Mouse (Mus musculus) hindbrain, embryonic 16.5 days (tissue): ENCODE results near the gene Ncbp1. TPM values are rescaled to one million over a fixed set of nuclear protein-coding genes. Genes with fewer than 3 reads are reported as not detected.

ENCODE experiments used
- ATAC-seq: fragments of 200-750 bp; cut with Nextera tagmentation; 2 replicates; pipeline ENCODE4 v1.8.0; 2017; ENCODE audit warnings: moderate TSS enrichment, moderate library complexity
- H3K27ac ChIP-seq: fragments of 300-500 bp; sonication (generic); 2 replicates; pipeline ENCODE4 v1.5.1; 2014; ENCODE audit warnings: low read depth, mild to moderate bottlenecking, control low read depth, low read length, moderate library complexity
- H3K27me3 ChIP-seq: fragments of 300-500 bp; sonication (generic); replicated peaks from 2 replicates; pipeline ENCODE4 v1.6.1; 2014; ENCODE audit warnings: low read length; ENCODE audit not compliant: control insufficient read depth, insufficient read depth
- H3K36me3 ChIP-seq: fragments of 300-500 bp; sonication (generic); 2 replicates; pipeline ENCODE4 v1.6.1; 2014; ENCODE audit warnings: mild to moderate bottlenecking, low read length, moderate library complexity, mixed read lengths; ENCODE audit not compliant: control insufficient read depth, insufficient read depth
- H3K4me1 ChIP-seq: fragments of 300-500 bp; sonication (generic); 2 replicates; pipeline ENCODE4 v1.6.1; 2014; ENCODE audit warnings: low read depth, low read length; ENCODE audit not compliant: control insufficient read depth, insufficient read depth
- H3K4me2 ChIP-seq: fragments of 300-500 bp; sonication (generic); 2 replicates; pipeline ENCODE4 v1.6.1; 2014; ENCODE audit warnings: mild to moderate bottlenecking, low read length, control low read depth, moderate library complexity
- H3K4me3 ChIP-seq: fragments of 300-500 bp; sonication (generic); 2 replicates; pipeline ENCODE4 v1.5.1; 2014; ENCODE audit warnings: mild to moderate bottlenecking, low read length, control low read depth, moderate library complexity
- H3K9ac ChIP-seq: fragments of 300-500 bp; sonication (generic); 2 replicates; pipeline ENCODE4 v1.6.1; 2014; ENCODE audit warnings: low read depth, mild to moderate bottlenecking, control low read depth, low read length, moderate library complexity
- H3K9me3 ChIP-seq: fragments of 300-500 bp; sonication (generic); 2 replicates; pipeline ENCODE4 v1.6.1; 2014; ENCODE audit warnings: mild to moderate bottlenecking, low read length, moderate library complexity; ENCODE audit not compliant: control insufficient read depth
- WGBS: fragments of 180-500 bp; shearing (Covaris S2); extraction: QIAGEN DNeasy Blood & Tissue Kit; methylation state at CpG from one replicate; pipeline ENCODE4 v1.1.7; 2014; 5-methylcytosine and 5-hydroxymethylcytosine counted together
- polyA plus RNA-seq: library from polyadenylated mRNA; unstranded; fragments of >200 nt; fragmentation: Nextera tagmentation; extraction: Ambion mirVana; gene quantifications from 2 replicates; pipeline ENCODE4 v1.2.1, GENCODE M21; 2015

Ncbp1 gene
- polyA plus RNA-seq, 1 experiment from 2014 or later = 61.4 TPM

DNA sequence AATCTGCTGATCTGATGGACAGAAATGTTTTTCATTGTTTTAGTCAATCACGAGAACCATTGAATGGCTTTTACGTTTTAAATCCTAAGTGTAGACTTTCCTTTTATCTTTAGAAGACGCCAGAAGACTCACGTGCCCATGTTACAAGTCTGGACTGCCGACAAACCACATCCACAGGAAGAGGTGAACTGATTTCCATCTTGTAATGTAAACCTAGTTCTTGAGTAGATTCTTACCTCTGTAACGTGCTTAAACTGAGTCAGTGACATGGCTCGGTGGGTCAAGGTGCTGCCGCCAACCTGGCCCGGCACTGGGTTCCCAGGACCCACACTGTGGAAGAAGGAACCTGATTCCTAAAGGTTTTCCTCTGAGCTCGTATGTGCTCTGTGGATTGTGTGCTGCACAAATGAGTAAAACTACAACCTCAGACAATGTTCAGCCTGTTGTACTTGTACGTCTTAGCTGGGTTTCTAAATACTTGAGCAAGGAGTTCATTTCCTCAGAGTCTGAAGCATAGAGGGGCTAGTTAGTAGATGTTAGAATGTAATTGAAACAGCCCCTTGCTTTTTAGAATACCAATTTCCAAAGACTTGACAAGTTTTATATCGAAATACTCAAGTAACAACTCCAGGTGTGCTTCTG lies 13.6 kb downstream of the Ncbp1 start:
- H3K4me1 ChIP-seq = no peaks in the 10 kb centered on the region
- H3K27ac ChIP-seq = no peak overlapping the region
- H3K4me3 ChIP-seq = no peak overlapping the region
- ATAC-seq = no peak
- WGBS = 95% methylated on average over 12 of the region's 12 CpGs
- H3K4me2 ChIP-seq = no peak overlapping the region
- no peak overlapping the region for H3K9ac ChIP-seq
- no peaks in the 10 kb centered on the region for H3K9me3 ChIP-seq
- no peaks in the 10 kb centered on the region for H3K27me3 ChIP-seq
- peaks cover 47% of the 10 kb centered on the region for H3K36me3 ChIP-seq

GRCm38 (mm10) chr4:46164027-46164426 lies 25.6 kb downstream of the Ncbp1 start:
- no peak for ATAC-seq
- Histone ChIP-seq H3K4me3 (no peak overlapping the region), H3K27me3 (no peaks in the 10 kb centered on the region), H3K4me2 (no peak overlapping the region), H3K4me1 (no peaks in the 10 kb centered on the region), H3K9me3 (no peaks in the 10 kb centered on the region), H3K36me3 (peaks cover 50% of the 10 kb centered on the region), H3K27ac (no peak overlapping the region), H3K9ac (no peak overlapping the region)
- WGBS = 78% methylated on average over 2 of the region's 2 CpGs

- Histone ChIP-seq H3K27ac (no peak overlapping the region), H3K27me3 (no peaks in the 10 kb centered on the region), H3K9me3 (no peaks in the 10 kb centered on the region), H3K36me3 (peaks cover 63% of the 10 kb centered on the region), H3K9ac (no peak overlapping the region), H3K4me1 (no peaks in the 10 kb centered on the region), H3K4me2 (no peak overlapping the region), H3K4me3 (no peak overlapping the region)
- ATAC-seq = no peak
- 94% methylated on average over 5 of the region's 5 CpGs for WGBS
Measured at GRCm38 (mm10) chr4:46165831-46166230, 27.4 kb downstream of the Ncbp1 start.

- 80% methylated on average over 7 of the region's 7 CpGs for WGBS
- no peak overlapping the region for H3K4me3 ChIP-seq
- no peak overlapping the region for H3K27ac ChIP-seq
- H3K9ac ChIP-seq = no peak overlapping the region
- no peak for ATAC-seq
- H3K4me1 ChIP-seq = no peaks in the 10 kb centered on the region
- no peaks in the 10 kb centered on the region for H3K9me3 ChIP-seq
- H3K36me3 ChIP-seq = peaks cover 68% of the 10 kb centered on the region
- no peak overlapping the region for H3K4me2 ChIP-seq
- no peaks in the 10 kb centered on the region for H3K27me3 ChIP-seq
Measured at GRCm38 (mm10) chr4:46171761-46172160, 33.3 kb downstream of the Ncbp1 start.

- no peaks in the 10 kb centered on the region for H3K9me3 ChIP-seq
- no peak for ATAC-seq
Measured at GRCm38 (mm10) chr4:46176313-46176712, 37.9 kb downstream of the Ncbp1 start.

GRCm38 (mm10) chr4:46177018-46177417 lies 38.6 kb downstream of the Ncbp1 start:
- Histone ChIP-seq H3K9ac (no peak overlapping the region), H3K4me2 (no peak overlapping the region), H3K9me3 (no peaks in the 10 kb centered on the region), H3K4me3 (no peak overlapping the region), H3K27me3 (no peaks in the 10 kb centered on the region), H3K4me1 (no peaks in the 10 kb centered on the region), H3K27ac (no peak overlapping the region), H3K36me3 (peaks cover 51% of the 10 kb centered on the region)
- ATAC-seq = no peak
- WGBS = 85% methylated on average over 5 of the region's 5 CpGs

More at GRCm38 (mm10) chr4:46176313-46176712, 37.9 kb downstream of the Ncbp1 start:
- no peaks in the 10 kb centered on the region for H3K4me1 ChIP-seq
- H3K4me2 ChIP-seq = no peak overlapping the region
- no peaks in the 10 kb centered on the region for H3K27me3 ChIP-seq
- H3K9ac ChIP-seq = no peak overlapping the region
- 70% methylated on average over 4 of the region's 4 CpGs for WGBS
- H3K4me3 ChIP-seq = no peak overlapping the region
- peaks cover 53% of the 10 kb centered on the region for H3K36me3 ChIP-seq
- no peak overlapping the region for H3K27ac ChIP-seq

GRCm38 (mm10) chr4:46177496-46177895 lies 39.1 kb downstream of the Ncbp1 start:
- peaks cover 54% of the 10 kb centered on the region for H3K36me3 ChIP-seq
- no peaks in the 10 kb centered on the region for H3K27me3 ChIP-seq
- H3K4me2 ChIP-seq = no peak overlapping the region
- no peak overlapping the region for H3K27ac ChIP-seq
- no peak overlapping the region for H3K9ac ChIP-seq
- H3K9me3 ChIP-seq = no peaks in the 10 kb centered on the region
- H3K4me3 ChIP-seq = no peak overlapping the region
- WGBS = 90% methylated on average over 7 of the region's 7 CpGs
- no peak for ATAC-seq
- H3K4me1 ChIP-seq = no peaks in the 10 kb centered on the region

DNA sequence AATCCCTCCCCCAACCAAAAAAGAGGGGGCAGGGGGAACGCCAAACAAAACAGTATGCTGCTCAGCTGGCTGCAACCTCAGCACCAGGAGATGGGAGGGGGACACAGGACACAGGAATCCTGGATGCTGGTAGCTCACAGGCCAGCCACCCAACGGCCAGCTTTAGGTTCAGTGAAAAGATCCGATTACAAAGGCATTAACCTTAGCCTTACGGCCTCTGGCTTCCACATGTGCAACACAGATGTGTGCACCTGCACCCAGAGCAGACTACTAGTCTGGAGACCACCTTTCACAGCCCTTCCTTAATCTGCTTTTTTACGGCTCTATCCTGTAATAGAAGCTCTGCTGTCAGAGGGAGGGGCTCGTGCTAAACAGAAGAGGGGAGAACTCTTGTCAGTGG lies 42.8 kb downstream of the Ncbp1 start:
- Histone ChIP-seq H3K27ac (no peak overlapping the region), H3K9ac (no peak overlapping the region), H3K36me3 (peaks cover 52% of the 10 kb centered on the region), H3K4me2 (no peak overlapping the region), H3K4me3 (no peak overlapping the region), H3K9me3 (no peaks in the 10 kb centered on the region), H3K4me1 (no peaks in the 10 kb centered on the region), H3K27me3 (no peaks in the 10 kb centered on the region)
- ATAC-seq = no peak
- 81% methylated on average over 6 of the region's 6 CpGs for WGBS

- Histone ChIP-seq H3K9me3 (no peaks in the 10 kb centered on the region), H3K4me1 (no peaks in the 10 kb centered on the region), H3K36me3 (peaks cover 49% of the 10 kb centered on the region), H3K4me3 (no peak overlapping the region), H3K27me3 (no peaks in the 10 kb centered on the region), H3K27ac (no peak overlapping the region), H3K4me2 (no peak overlapping the region), H3K9ac (no peak overlapping the region)
- ATAC-seq = no peak
- WGBS = 91% methylated on average over 7 of the region's 7 CpGs
Measured at GRCm38 (mm10) chr4:46182181-46182580, 43.8 kb downstream of the Ncbp1 start.
